In the genomic region with DNA sequence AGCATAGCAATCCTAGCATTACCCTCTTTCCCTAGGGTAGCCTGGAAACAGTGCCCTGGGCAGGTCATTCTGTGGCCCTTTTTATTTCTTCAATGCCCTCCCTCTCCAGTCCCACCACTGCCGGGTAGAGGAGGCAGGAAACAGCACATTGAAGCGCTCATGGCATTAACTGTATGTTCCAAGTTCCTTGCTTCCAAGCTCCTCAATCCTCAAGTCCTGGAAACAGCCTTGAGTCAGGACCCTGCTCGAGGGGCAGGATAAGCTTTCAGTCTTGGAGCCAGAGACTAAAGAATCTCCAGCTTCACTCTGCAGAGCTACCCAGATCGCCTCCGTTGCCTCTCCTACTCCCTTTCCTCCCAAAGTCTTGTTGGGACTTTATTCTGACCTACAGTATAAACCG, we compare ENCODE assay signal across 22 mouse cellular contexts. TPM values are rescaled to one million over a fixed set of nuclear protein-coding genes. Genes with fewer than 3 reads are reported as not detected.
DNase-seq lines count a peak whose midpoint lies in the region; ATAC-seq and TF ChIP-seq lines count a peak whose summit lies in the region.
"Had no signal": no experiment of that assay in that cellular context is flagged by ENCODE, and none has a peak within 500 bp of the region (broad histone marks: within the 10 kb centered on the region; RNA-seq: fewer than 3 reads in every experiment).

No protein-coding gene starts in this region.

- no peaks in the 10 kb centered on the region for H3K36me3 ChIP-seq in forebrain, embryonic 10.5 days (replicated peaks)
- no peaks in the 10 kb centered on the region for H3K36me3 ChIP-seq in forebrain, embryonic 15.5 days
- no peaks in the 10 kb centered on the region for H3K36me3 ChIP-seq in midbrain, embryonic 10.5 days
- H3K36me3 ChIP-seq in midbrain, embryonic 13.5 days = no peaks in the 10 kb centered on the region
- H3K36me3 ChIP-seq in neural tube, embryonic 11.5 days (ENCODE audit: control insufficient read depth, insufficient read depth, low read length) = no peaks in the 10 kb centered on the region
- no peaks in the 10 kb centered on the region for H3K36me3 ChIP-seq in neural tube, embryonic 15.5 days
- no peaks in the 10 kb centered on the region for H3K36me3 ChIP-seq in liver, postnatal 0 days (replicated peaks; ENCODE audit: insufficient read depth, low read length)
- H3K36me3 ChIP-seq: embryonic facial prominence, embryonic 12.5 days; forebrain, embryonic 12.5 days had no signal

- no peak for TF ChIP-seq CTCF in liver, postnatal 0 days (IDR thresholded peaks at IDR 0.05; ENCODE audit: low read depth)

- no peak for TF ChIP-seq EP300 in liver, postnatal 0 days (IDR thresholded peaks at IDR 0.05; ENCODE audit: low read depth)

- H3K27ac ChIP-seq in forebrain, embryonic 10.5 days = no peak overlapping the region
- no peak overlapping the region for H3K27ac ChIP-seq in forebrain, embryonic 15.5 days (replicated peaks)
- H3K27ac ChIP-seq in midbrain, embryonic 10.5 days (replicated peaks) = 0 out of 2 replicates have a peak overlapping the region, but pooled peaks have one; percentile 3
- H3K27ac ChIP-seq in midbrain, embryonic 13.5 days = no peak overlapping the region
- no peak overlapping the region for H3K27ac ChIP-seq in neural tube, embryonic 11.5 days (ENCODE audit: low read depth, low read length)
- H3K27ac ChIP-seq in neural tube, embryonic 15.5 days (replicated peaks) = no peak overlapping the region
- no peak overlapping the region for H3K27ac ChIP-seq in liver, postnatal 0 days (ENCODE audit: low read depth)
- H3K27ac ChIP-seq: embryonic facial prominence, embryonic 12.5 days; forebrain, embryonic 12.5 days had no signal

- no peak overlapping the region for H3K4me2 ChIP-seq in forebrain, embryonic 15.5 days (replicated peaks)
- no peak overlapping the region for H3K4me2 ChIP-seq in midbrain, embryonic 13.5 days (replicated peaks)
- H3K4me2 ChIP-seq in neural tube, embryonic 11.5 days (ENCODE audit: low read depth) = no peak overlapping the region
- no peak overlapping the region for H3K4me2 ChIP-seq in neural tube, embryonic 15.5 days
- no peak overlapping the region for H3K4me2 ChIP-seq in liver, postnatal 0 days (ENCODE audit: low read depth, low read length)

- peak; percentile 25 for DNase-seq in forebrain, embryonic 10.5 days (ENCODE audit: extremely low spot score, low spot score)
- peak; percentile 46 for DNase-seq in midbrain, embryonic 10.5 days (ENCODE audit: low spot score)
- DNase-seq in neural tube, embryonic 11.5 days (ENCODE audit: low spot score) = peak; percentile 11
- no peak for DNase-seq in liver, postnatal 0 days
- DNase-seq: adrenal gland, adult 2 months; adrenal gland, postnatal 10 days; adrenal gland, postnatal 25 days; cerebellum, adult 11 months; cerebellum, adult 18-20 months; cerebellum, adult 8-10 months; cerebellum, adult 9-11 months; cerebellum, postnatal 14 days; cerebellum, postnatal 36 days; forebrain, postnatal 0 days had no signal

- no peak for ATAC-seq in forebrain, embryonic 15.5 days (replicated peaks)
- ATAC-seq in midbrain, embryonic 13.5 days = no peak
- ATAC-seq in neural tube, embryonic 11.5 days (ENCODE audit: insufficient read depth, low FRiP score, low TSS enrichment) = no peak
- ATAC-seq in neural tube, embryonic 15.5 days (ENCODE audit: low FRiP score) = no peak
- no peak for ATAC-seq in liver, postnatal 0 days

- peaks cover 38% of the 10 kb centered on the region for H3K4me1 ChIP-seq in forebrain, embryonic 10.5 days
- peaks cover 17% of the 10 kb centered on the region for H3K4me1 ChIP-seq in forebrain, embryonic 15.5 days
- peaks cover 66% of the 10 kb centered on the region for H3K4me1 ChIP-seq in midbrain, embryonic 10.5 days
- peaks cover 15% of the 10 kb centered on the region for H3K4me1 ChIP-seq in midbrain, embryonic 13.5 days (replicated peaks)
- peaks cover 5% of the 10 kb centered on the region; the same call in 1 of the 2 replicates for H3K4me1 ChIP-seq in neural tube, embryonic 11.5 days (ENCODE audit: control insufficient read depth, insufficient read depth, low read length)
- H3K4me1 ChIP-seq in neural tube, embryonic 15.5 days = peaks cover 20% of the 10 kb centered on the region
- H3K4me1 ChIP-seq in liver, postnatal 0 days (ENCODE audit: insufficient read depth) = 0 out of 2 replicates have a peak, but pooled peaks cover 3% of the 10 kb centered on the region

- peaks cover 100% of the 10 kb centered on the region for H3K27me3 ChIP-seq in forebrain, embryonic 10.5 days (ENCODE audit: poor library complexity, severe bottlenecking)
- peaks cover 99% of the 10 kb centered on the region for H3K27me3 ChIP-seq in forebrain, embryonic 15.5 days
- peaks cover 100% of the 10 kb centered on the region for H3K27me3 ChIP-seq in midbrain, embryonic 10.5 days (ENCODE audit: low read depth, poor library complexity, severe bottlenecking)
- peaks cover 100% of the 10 kb centered on the region for H3K27me3 ChIP-seq in midbrain, embryonic 13.5 days
- peaks cover 99% of the 10 kb centered on the region for H3K27me3 ChIP-seq in neural tube, embryonic 11.5 days (ENCODE audit: control insufficient read depth, insufficient read depth, low read length)
- H3K27me3 ChIP-seq in neural tube, embryonic 15.5 days (replicated peaks) = peaks cover 100% of the 10 kb centered on the region
- peaks cover 67% of the 10 kb centered on the region for H3K27me3 ChIP-seq in liver, postnatal 0 days (ENCODE audit: insufficient read depth, low read length)

- H3K9me3 ChIP-seq in forebrain, embryonic 10.5 days = no peaks in the 10 kb centered on the region
- H3K9me3 ChIP-seq in forebrain, embryonic 15.5 days = no peaks in the 10 kb centered on the region
- H3K9me3 ChIP-seq in midbrain, embryonic 10.5 days (replicated peaks) = no peaks in the 10 kb centered on the region
- no peaks in the 10 kb centered on the region for H3K9me3 ChIP-seq in midbrain, embryonic 13.5 days
- no peaks in the 10 kb centered on the region; the same call in 1 of the 2 replicates for H3K9me3 ChIP-seq in neural tube, embryonic 11.5 days (ENCODE audit: control insufficient read depth, low read length)
- H3K9me3 ChIP-seq in neural tube, embryonic 15.5 days (replicated peaks) = no peaks in the 10 kb centered on the region
- no peaks in the 10 kb centered on the region for H3K9me3 ChIP-seq in liver, postnatal 0 days (ENCODE audit: low read length)
- H3K9me3 ChIP-seq: embryonic facial prominence, embryonic 12.5 days; forebrain, embryonic 12.5 days had no signal

- WGBS in forebrain, embryonic 10.5 days = 2% methylated on average over 6 of the region's 6 CpGs
- WGBS in forebrain, embryonic 15.5 days = 2% methylated on average over 6 of the region's 6 CpGs
- WGBS in midbrain, embryonic 10.5 days = under 1% methylated on average over 6 of the region's 6 CpGs
- 4% methylated on average over 6 of the region's 6 CpGs for WGBS in midbrain, embryonic 13.5 days
- 6% methylated on average over 6 of the region's 6 CpGs for WGBS in neural tube, embryonic 11.5 days
- 1% methylated on average over 6 of the region's 6 CpGs for WGBS in neural tube, embryonic 15.5 days
- 3% methylated on average over 6 of the region's 6 CpGs for whole genome bisulfite sequencing in liver, postnatal 0 days (ENCODE audit: insufficient replicate concordance)

- no peak overlapping the region; the same call in 1 of the 2 replicates for H3K4me3 ChIP-seq in forebrain, embryonic 10.5 days
- H3K4me3 ChIP-seq in forebrain, embryonic 15.5 days = no peak overlapping the region
- H3K4me3 ChIP-seq in midbrain, embryonic 10.5 days = peak overlapping the region; percentile 52
- H3K4me3 ChIP-seq in midbrain, embryonic 13.5 days (replicated peaks) = no peak overlapping the region
- H3K4me3 ChIP-seq in neural tube, embryonic 11.5 days (ENCODE audit: low read depth, low read length) = no peak overlapping the region
- H3K4me3 ChIP-seq in neural tube, embryonic 15.5 days (replicated peaks) = no peak overlapping the region
- no peak overlapping the region for H3K4me3 ChIP-seq in liver, postnatal 0 days (ENCODE audit: low read depth, low read length)

- no peak overlapping the region for H3K9ac ChIP-seq in forebrain, embryonic 15.5 days (replicated peaks)
- H3K9ac ChIP-seq in midbrain, embryonic 13.5 days (replicated peaks) = no peak overlapping the region
- H3K9ac ChIP-seq in neural tube, embryonic 11.5 days (ENCODE audit: low read length) = no peak overlapping the region
- no peak overlapping the region for H3K9ac ChIP-seq in neural tube, embryonic 15.5 days (replicated peaks)
- no peak overlapping the region for H3K9ac ChIP-seq in liver, postnatal 0 days (replicated peaks)
- H3K9ac ChIP-seq: embryonic facial prominence, embryonic 12.5 days; forebrain, embryonic 12.5 days; forebrain, postnatal 0 days had no signal

RNA-seq across cellular contexts. Expression of gene Nkx2-9, which starts 2.2 kb away (rescaled TPM):
- 3.0 and 3.6 TPM in 2 replicates for polyA plus RNA-seq in forebrain, embryonic 10.5 days (2016; fragmentation: Nextera tagmentation; extraction: Ambion mirVana)
- polyA plus RNA-seq in forebrain, embryonic 15.5 days (2015; fragmentation: Nextera tagmentation; extraction: Ambion mirVana) = not detected in 2 replicates
- 24.8 and 28.3 TPM in 2 replicates for polyA plus RNA-seq in midbrain, embryonic 10.5 days (2016; fragmentation: Nextera tagmentation; extraction: Ambion mirVana)
- 0.66 and 0.73 TPM in 2 replicates for polyA plus RNA-seq in midbrain, embryonic 13.5 days (2015; fragmentation: Nextera tagmentation; extraction: Ambion mirVana)
- 0.38 and 0.85 TPM in 2 replicates for polyA plus RNA-seq in neural tube, embryonic 11.5 days (2014; fragmentation: Nextera tagmentation; extraction: Ambion mirVana)
- 0.12 and 0.14 TPM in 2 replicates for polyA plus RNA-seq in neural tube, embryonic 15.5 days (2015; fragmentation: Nextera tagmentation; extraction: Ambion mirVana)
- polyA plus RNA-seq in liver, postnatal 0 days (2015; fragmentation: Nextera tagmentation; extraction: Ambion mirVana) = not detected in 2 replicates
- polyA plus RNA-seq: C2C12; embryonic facial prominence, embryonic 12.5 days; embryonic facial prominence, embryonic 14.5 days; forebrain, embryonic 14.5 days; forebrain, postnatal 0 days had no signal
